Mouse (Mus musculus): Measurements from ENCODE around the gene Tmem80. TPM values are rescaled to one million over a fixed set of nuclear protein-coding genes. Genes with fewer than 3 reads are reported as not detected.

The Tmem80 gene
- total and polyA plus RNA-seq, 2 experiments from 2014 or later: 23.6 to 29.8 TPM

GRCm38 (mm10) chr7:141299175-141299574, 28.4 kb upstream of the Tmem80 start:
- H3K9me3 ChIP-seq (replicated peaks; ENCODE audit: control insufficient read depth, low read length): no peaks in the 10 kb centered on the region
- 95% methylated on average over 8 of the region's 8 CpGs for whole genome bisulfite sequencing
- DNase-seq (ENCODE audit: low spot score): no peak
- TF ChIP-seq CTCF (IDR thresholded peaks at IDR 0.05; ENCODE audit: low read depth) (no peak), EP300 (IDR thresholded peaks at IDR 0.05; ENCODE audit: low read depth) (no peak)
- H3K9ac ChIP-seq (replicated peaks; ENCODE audit: low read depth, low read length): no peak overlapping the region
- no peak overlapping the region for H3K27ac ChIP-seq (ENCODE audit: low read depth)
- no peak for ATAC-seq (ENCODE audit: insufficient read depth, low read depth)
- no peak overlapping the region for H3K4me2 ChIP-seq (ENCODE audit: low read depth, low read length)
- peaks cover 44% of the 10 kb centered on the region for H3K36me3 ChIP-seq (replicated peaks; ENCODE audit: control insufficient read depth, insufficient read depth, low read length)
- H3K4me1 ChIP-seq (ENCODE audit: control insufficient read depth, insufficient read depth): 0 out of 2 replicates have a peak, but pooled peaks cover 4% of the 10 kb centered on the region
- H3K27me3 ChIP-seq (ENCODE audit: control insufficient read depth, insufficient read depth, low read length): peaks cover 17% of the 10 kb centered on the region
- H3K4me3 ChIP-seq (ENCODE audit: low read depth, low read length): no peak overlapping the region

- no peak for DNase-seq (ENCODE audit: low spot score)
- H3K27me3 ChIP-seq (ENCODE audit: control insufficient read depth, insufficient read depth, low read length): no peaks in the 10 kb centered on the region
- no peaks in the 10 kb centered on the region for H3K4me1 ChIP-seq (ENCODE audit: control insufficient read depth, insufficient read depth)
- TF ChIP-seq EP300 (IDR thresholded peaks at IDR 0.05; ENCODE audit: low read depth) (no peak), CTCF (IDR thresholded peaks at IDR 0.05; ENCODE audit: low read depth) (no peak)
- no peak overlapping the region for H3K4me3 ChIP-seq (ENCODE audit: low read depth, low read length)
- no peak overlapping the region for H3K9ac ChIP-seq (replicated peaks; ENCODE audit: low read depth, low read length)
- peaks cover 63% of the 10 kb centered on the region for H3K36me3 ChIP-seq (replicated peaks; ENCODE audit: control insufficient read depth, insufficient read depth, low read length)
- H3K27ac ChIP-seq (ENCODE audit: low read depth): no peak overlapping the region
- no peak for ATAC-seq (ENCODE audit: insufficient read depth, low read depth)
- WGBS: 97% methylated on average over 9 of the region's 9 CpGs
- H3K4me2 ChIP-seq (ENCODE audit: low read depth, low read length): no peak overlapping the region
- no peaks in the 10 kb centered on the region for H3K9me3 ChIP-seq (replicated peaks; ENCODE audit: control insufficient read depth, low read length)
Observed at GRCm38 (mm10) chr7:141301386-141301785, 26.2 kb upstream of the Tmem80 start.

- no peak overlapping the region for H3K27ac ChIP-seq (ENCODE audit: low read depth)
- ATAC-seq (ENCODE audit: insufficient read depth, low read depth): no peak
- DNase-seq (ENCODE audit: low spot score): no peak
- H3K9ac ChIP-seq (replicated peaks; ENCODE audit: low read depth, low read length): no peak overlapping the region
- H3K9me3 ChIP-seq (replicated peaks; ENCODE audit: control insufficient read depth, low read length): no peaks in the 10 kb centered on the region
- H3K4me1 ChIP-seq (ENCODE audit: control insufficient read depth, insufficient read depth): no peaks in the 10 kb centered on the region
- WGBS: 76% methylated on average over 1 of the region's 1 CpGs
- no peak overlapping the region for H3K4me2 ChIP-seq (ENCODE audit: low read depth, low read length)
- H3K4me3 ChIP-seq (ENCODE audit: low read depth, low read length): no peak overlapping the region
- TF ChIP-seq EP300 (IDR thresholded peaks at IDR 0.05; ENCODE audit: low read depth) (no peak), CTCF (IDR thresholded peaks at IDR 0.05; ENCODE audit: low read depth) (no peak)
- peaks cover 68% of the 10 kb centered on the region for H3K36me3 ChIP-seq (replicated peaks; ENCODE audit: control insufficient read depth, insufficient read depth, low read length)
- no peaks in the 10 kb centered on the region for H3K27me3 ChIP-seq (ENCODE audit: control insufficient read depth, insufficient read depth, low read length)
Observed at GRCm38 (mm10) chr7:141302702-141303268, 24.8 kb upstream of the Tmem80 start.

- Histone ChIP-seq H3K36me3 (replicated peaks; ENCODE audit: control insufficient read depth, insufficient read depth, low read length) (peaks cover 77% of the 10 kb centered on the region), H3K27ac (ENCODE audit: low read depth) (no peak overlapping the region), H3K4me1 (ENCODE audit: control insufficient read depth, insufficient read depth) (no peaks in the 10 kb centered on the region), H3K4me3 (ENCODE audit: low read depth, low read length) (no peak overlapping the region), H3K9me3 (replicated peaks; ENCODE audit: control insufficient read depth, low read length) (no peaks in the 10 kb centered on the region), H3K27me3 (ENCODE audit: control insufficient read depth, insufficient read depth, low read length) (no peaks in the 10 kb centered on the region), H3K9ac (replicated peaks; ENCODE audit: low read depth, low read length) (no peak overlapping the region), H3K4me2 (ENCODE audit: low read depth, low read length) (no peak overlapping the region)
- ATAC-seq (ENCODE audit: insufficient read depth, low read depth): no peak
- 79% methylated on average over 4 of the region's 4 CpGs for WGBS
- TF ChIP-seq CTCF (IDR thresholded peaks at IDR 0.05; ENCODE audit: low read depth) (no peak), EP300 (IDR thresholded peaks at IDR 0.05; ENCODE audit: low read depth) (no peak)
- DNase-seq (ENCODE audit: low spot score): no peak
Observed at GRCm38 (mm10) chr7:141304537-141304936, 23.0 kb upstream of the Tmem80 start.

GRCm38 (mm10) chr7:141314416-141314815, 13.1 kb upstream of the Tmem80 start:
- ATAC-seq (ENCODE audit: insufficient read depth, low read depth) (no peak), DNase-seq (ENCODE audit: low spot score) (no peak)
- Histone ChIP-seq H3K36me3 (replicated peaks; ENCODE audit: control insufficient read depth, insufficient read depth, low read length) (peaks cover 98% of the 10 kb centered on the region), H3K9me3 (replicated peaks; ENCODE audit: control insufficient read depth, low read length) (no peaks in the 10 kb centered on the region), H3K4me3 (ENCODE audit: low read depth, low read length) (no peak overlapping the region), H3K27ac (ENCODE audit: low read depth) (no peak overlapping the region), H3K4me1 (ENCODE audit: control insufficient read depth, insufficient read depth) (no peaks in the 10 kb centered on the region; the same call in 1 of the 2 replicates), H3K4me2 (ENCODE audit: low read depth, low read length) (no peak overlapping the region), H3K27me3 (ENCODE audit: control insufficient read depth, insufficient read depth, low read length) (no peaks in the 10 kb centered on the region), H3K9ac (replicated peaks; ENCODE audit: low read depth, low read length) (no peak overlapping the region)
- no peak for TF ChIP-seq CTCF (IDR thresholded peaks at IDR 0.05; ENCODE audit: low read depth)
- no peak for TF ChIP-seq EP300 (IDR thresholded peaks at IDR 0.05; ENCODE audit: low read depth)
- 72% methylated on average over 2 of the region's 2 CpGs for WGBS

GRCm38 (mm10) chr7:141315076-141315475, 12.5 kb upstream of the Tmem80 start:
- no peaks in the 10 kb centered on the region for H3K9me3 ChIP-seq (replicated peaks; ENCODE audit: control insufficient read depth, low read length)
- H3K27ac ChIP-seq (ENCODE audit: low read depth): no peak overlapping the region
- H3K4me2 ChIP-seq (ENCODE audit: low read depth, low read length): no peak overlapping the region
- no peak for TF ChIP-seq EP300 (IDR thresholded peaks at IDR 0.05; ENCODE audit: low read depth)
- no peak for TF ChIP-seq CTCF (IDR thresholded peaks at IDR 0.05; ENCODE audit: low read depth)
- peaks cover 98% of the 10 kb centered on the region for H3K36me3 ChIP-seq (replicated peaks; ENCODE audit: control insufficient read depth, insufficient read depth, low read length)
- 80% methylated on average over 8 of the region's 8 CpGs for WGBS
- H3K4me1 ChIP-seq (ENCODE audit: control insufficient read depth, insufficient read depth): no peaks in the 10 kb centered on the region; the same call in 1 of the 2 replicates
- H3K27me3 ChIP-seq (ENCODE audit: control insufficient read depth, insufficient read depth, low read length): no peaks in the 10 kb centered on the region
- H3K9ac ChIP-seq (replicated peaks; ENCODE audit: low read depth, low read length): no peak overlapping the region
- no peak overlapping the region for H3K4me3 ChIP-seq (ENCODE audit: low read depth, low read length)
- ATAC-seq (ENCODE audit: insufficient read depth, low read depth) (no peak), DNase-seq (ENCODE audit: low spot score) (no peak)

All from heart, postnatal 0 days (tissue).